Mouse (Mus musculus): ENCODE results near the gene Tmem51.
"Not testable (repeated sequence)": the region's sequence is repeated elsewhere in the genome, so short reads cannot be mapped to it uniquely, and the experiment has no call there.

Tmem51 gene

DNA sequence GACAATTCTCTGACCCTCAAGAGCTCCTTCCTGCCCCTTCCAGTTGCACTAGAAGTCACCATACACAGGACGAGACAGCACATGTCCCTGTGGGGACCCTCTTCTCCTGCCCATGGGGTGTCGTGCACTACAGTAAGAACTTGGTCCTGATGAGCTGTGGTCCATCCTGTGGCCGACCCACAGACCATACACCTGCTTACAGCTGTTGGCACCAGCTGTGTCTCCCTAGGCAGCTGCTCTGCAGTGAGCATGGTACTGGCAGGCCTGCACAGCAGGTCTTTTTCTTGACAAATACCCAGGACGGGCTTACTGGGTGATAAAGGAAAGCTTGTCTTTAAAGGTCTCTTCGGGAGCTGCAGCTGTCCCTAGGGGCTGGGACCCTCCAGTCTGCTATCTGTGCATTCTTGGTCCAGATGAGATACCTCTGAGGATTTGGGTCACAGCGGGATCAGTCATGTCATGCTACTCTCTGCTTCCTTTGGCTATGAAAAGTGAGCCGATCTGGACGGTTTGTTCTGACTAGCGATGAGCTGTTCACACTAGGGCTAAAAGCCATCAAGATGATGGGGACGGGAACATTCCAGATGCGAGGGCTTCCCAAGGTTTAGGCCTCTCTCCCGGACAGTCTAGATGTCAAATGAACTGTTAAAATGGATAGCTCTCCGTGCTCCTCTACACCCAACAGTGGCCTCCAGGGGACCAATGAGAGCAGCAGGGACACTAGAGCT lies 24.8 kb downstream of the Tmem51 start:
- DNase-seq (ENCODE audit: low spot score): no peak

DNA sequence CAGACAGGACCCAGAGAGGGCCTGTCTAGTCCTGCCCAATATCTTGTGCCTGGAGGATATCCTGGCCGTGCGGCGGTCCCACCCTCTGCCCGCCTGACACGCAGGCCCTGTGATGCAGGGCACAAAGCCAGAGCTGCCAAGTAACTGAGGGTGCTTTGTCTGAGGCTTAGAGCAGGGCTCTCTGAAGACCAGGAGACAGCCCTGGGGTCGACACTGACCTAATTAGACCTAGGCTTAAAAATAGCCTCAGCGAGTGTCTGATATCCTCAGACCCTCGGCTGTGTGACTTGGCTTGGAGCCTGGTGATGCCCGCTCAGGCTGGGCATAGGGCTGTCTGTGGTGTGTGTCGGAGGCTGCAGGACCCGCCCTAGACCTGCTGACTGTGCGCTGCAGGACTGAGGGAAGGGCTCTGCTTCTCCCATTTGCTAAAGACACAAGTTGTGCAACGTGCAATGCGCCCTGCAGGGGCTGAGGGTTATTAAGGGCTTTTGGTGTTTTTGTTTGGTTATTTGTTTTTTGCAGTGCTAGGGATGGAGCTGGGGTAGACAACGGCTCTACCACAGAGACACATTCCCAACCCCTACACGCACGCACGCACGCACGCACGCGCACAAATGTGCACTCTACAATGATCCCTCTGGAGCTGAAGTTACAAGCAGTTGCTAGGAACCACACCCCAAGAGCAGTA lies 26.4 kb downstream of the Tmem51 start:
- DNase-seq (ENCODE audit: low spot score): no peak

DNA sequence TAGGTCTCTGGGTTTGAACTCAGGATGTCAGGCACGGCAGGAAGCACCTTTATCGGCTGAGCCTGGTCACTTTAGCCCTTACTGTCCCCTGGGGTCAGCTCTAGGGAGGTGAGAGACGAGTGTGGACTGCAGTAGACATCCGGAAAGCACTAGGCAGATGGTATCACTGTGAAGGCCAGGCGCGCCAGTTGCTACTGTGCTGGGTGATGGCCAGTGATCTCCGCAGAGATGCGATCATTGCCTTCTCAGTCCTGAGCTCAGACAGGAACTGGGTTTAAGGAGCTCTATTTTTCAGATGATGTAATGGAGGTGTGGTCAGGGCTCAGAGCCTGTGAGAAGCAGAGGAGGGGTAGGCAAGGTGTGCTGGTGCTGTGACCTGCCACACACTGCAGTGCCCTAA lies 28.5 kb downstream of the Tmem51 start:
- DNase-seq (ENCODE audit: low spot score): no peak

DNA sequence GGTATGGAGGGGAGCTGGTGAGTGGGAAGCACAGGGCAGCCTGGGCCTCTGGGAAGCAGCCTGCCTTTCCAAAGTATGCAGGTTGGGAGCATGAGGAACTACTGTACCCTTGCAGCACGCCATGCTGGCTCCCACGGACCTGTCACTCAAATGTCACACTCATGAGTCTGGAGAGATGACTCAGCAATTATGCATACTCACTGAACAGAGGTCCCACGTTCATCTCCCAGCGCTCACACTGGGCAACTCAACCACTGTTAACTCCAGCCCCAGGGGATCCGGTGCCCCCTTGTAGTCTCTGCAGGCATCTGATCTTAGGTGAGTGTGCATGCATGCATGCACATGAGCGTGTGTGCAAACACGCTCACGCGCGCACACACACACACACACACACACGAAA lies 29.5 kb downstream of the Tmem51 start:
- DNase-seq (ENCODE audit: low spot score): no peak

DNA sequence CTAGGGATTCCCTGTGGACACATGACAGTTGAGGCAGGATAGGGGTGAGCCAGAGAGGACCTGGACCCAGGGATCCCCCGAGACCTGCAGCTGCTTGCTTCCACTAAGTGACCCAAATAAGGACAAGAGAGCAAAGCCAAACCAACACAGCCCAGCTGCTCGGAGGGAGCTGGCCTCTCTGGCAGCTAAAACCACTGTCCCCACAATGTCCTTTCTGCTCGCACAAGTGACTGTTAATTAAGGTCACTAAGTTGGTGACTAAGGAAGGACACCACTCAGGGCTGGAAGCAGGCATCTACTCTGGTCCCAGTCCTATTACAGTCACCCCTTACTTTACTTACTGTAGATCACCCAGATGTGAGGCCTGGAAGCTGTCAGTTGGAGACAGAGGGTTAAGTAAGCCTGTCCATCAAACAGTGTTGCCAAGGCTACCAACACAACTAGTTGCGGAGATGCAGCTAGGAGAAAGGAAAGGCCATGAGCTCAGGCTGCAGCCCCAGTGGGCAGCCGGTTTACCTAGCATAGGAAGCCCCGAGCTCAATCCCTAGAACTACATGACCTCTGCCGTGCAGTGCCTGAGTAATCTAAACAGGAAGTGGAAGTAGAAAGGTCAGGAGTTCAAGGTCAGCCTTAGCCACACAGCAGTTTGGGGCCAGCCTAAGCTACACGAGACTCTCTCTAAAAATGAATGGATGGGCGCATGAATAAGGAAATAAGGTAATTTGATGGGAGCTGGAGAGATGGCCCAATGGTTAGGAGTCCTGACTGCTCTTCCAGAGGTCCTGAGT lies 30.2 kb downstream of the Tmem51 start:
- no peak for DNase-seq (ENCODE audit: low spot score)

DNA sequence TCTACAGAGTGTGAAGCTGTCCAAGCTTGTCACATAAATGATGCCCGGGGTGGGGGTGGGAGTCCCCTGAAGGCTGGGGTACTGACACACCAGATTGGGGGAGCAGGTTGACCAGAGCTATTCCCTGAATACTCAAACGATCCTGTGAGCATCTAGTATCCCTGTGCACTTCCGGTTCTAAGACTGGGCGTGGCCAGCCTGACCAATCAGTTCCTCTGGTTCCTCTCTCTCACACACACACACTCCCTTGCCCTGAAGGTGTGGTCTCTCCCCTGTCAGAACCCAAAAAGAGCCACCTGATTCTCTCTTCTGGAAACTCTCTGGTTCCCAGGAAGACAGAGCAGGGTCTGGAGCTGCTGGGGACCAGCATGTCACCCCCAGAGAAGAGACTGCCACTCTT lies 30.8 kb downstream of the Tmem51 start:
- DNase-seq (ENCODE audit: low spot score): no peak

DNA sequence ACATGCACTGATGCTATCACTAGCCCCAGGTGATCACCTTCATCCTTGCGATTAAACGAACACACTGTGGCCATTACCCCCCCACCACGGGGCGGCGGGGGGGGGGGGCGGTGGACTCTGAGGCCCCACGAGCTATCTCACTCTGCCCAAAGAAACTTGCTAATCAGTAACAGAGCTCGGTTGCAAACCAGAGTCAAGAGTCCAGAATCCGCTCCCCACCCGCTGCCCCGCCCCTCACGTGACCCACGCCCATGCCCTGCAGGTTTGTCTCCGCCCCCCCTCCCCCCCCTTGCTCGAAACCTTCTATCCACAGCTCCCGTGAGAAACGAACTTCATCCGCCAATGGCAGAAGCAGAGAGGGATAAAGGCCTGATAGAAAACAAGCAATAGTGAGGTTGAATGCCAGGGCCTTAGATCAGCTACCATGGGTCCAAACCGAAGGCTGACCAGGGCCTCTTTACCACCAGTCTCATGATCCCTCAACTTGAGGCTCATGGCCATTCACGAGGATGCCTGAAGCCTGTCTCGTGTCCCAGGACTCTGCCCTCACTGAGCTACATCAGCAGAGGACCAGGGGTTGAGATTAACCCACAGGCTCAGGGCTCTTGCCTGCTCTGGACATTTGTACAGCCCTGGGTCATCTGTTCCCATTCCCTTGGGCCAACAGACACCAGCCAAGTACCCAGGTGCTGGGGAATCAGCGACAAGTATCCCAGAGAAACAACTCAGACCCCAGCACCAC lies 31.5 kb downstream of the Tmem51 start:
- peak; percentile 95 for DNase-seq (ENCODE audit: low spot score)

DNA sequence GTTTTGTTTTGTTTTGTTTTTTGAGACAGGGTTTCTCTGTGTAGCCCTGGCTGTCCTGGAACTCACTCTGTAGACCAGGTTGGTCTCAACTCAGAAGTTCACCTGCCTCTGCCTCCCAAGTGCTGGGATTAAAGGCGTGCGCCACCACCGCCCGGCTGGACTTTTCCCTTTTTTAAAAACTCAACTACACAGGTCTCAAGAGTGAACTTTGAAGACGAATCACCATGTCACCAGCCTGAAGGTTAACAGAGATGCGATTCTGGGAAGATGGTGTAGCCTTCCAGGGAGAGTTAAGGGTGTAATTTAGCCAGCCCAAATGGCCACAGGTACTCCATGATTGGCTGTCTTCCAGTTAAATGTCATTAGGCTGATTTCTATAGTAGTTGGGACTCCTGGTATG lies 32.2 kb downstream of the Tmem51 start:
- not testable (repeated sequence) for DNase-seq (ENCODE audit: low spot score)

DNA sequence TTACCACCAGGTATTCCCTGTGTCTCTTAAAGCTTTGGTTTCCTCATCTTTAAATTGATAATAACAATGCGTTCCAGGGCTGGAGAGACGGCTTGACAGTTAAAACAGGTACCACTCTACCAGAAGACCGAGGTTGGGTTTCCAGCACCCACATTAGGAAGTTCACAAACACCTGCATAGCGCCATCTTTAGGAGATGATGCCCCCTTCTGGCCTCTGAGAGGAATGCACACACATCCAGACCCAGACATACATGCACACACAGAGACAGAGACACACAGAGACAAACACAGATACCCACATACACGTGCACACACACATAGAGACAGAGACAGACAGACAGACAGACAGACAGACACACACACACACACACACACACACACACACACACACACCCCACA lies 34.1 kb downstream of the Tmem51 start:
- no peak for DNase-seq (ENCODE audit: low spot score)

DNA sequence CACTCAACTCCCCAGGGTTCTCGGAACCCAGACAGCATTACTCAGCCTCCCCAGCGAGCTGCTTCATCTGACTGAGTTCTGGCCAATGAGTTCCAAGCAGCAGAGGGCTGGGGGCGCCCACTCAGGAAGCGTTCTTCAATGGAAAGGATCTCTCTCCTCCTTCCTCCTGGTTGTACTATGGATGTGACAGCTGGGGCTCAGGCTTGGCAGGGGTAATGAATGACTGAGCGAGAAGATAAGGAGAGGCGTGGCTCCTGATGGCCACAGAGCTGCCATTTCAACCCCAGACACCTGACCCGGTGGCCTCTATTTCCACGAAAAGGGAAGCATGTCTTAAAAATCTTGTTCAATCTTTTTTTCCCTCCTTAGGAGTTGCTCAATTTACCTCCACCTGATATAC lies 35.7 kb downstream of the Tmem51 start:
- DNase-seq (ENCODE audit: low spot score): peak; percentile 83

DNA sequence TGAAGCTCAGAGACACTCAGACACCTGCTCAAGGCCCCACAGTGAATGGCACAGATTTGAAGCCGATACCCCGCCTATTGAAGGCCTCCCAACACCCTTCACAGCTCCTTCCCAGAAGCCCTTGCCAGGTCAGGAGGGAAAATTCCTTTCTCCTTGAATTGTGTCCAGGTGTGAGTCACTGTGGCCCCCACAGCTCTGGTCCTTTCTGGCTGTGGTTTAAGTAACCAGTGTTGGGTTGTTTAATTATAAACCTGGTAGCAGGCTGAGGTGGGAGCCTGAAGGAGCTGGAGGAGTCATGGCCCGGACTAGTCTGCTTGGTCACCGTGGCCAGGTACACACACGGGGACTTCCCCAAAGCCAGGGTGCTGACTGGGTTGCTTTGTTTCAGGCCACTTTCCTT lies 37.1 kb downstream of the Tmem51 start:
- peak; percentile 72 for DNase-seq (ENCODE audit: low spot score)

DNA sequence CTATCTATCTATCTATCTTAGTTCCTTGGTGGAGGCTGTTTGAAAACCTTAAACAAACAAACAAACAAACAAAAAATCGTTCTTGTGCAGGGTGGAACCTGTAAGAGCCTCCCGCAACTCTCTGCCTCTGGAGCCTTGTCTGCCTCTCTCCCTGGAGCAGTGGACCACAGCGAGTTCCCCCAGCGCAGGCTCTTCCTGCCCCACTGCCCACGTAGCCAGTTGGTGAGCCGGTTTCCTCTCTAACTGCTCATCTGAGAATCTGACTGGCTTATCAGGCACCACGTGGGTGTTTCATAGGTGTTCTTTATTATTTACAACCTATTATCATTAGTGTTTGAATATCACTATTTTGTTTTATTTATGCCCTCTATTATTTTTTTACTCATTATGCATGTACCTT lies 37.6 kb downstream of the Tmem51 start:
- no peak for DNase-seq (ENCODE audit: low spot score)

DNA sequence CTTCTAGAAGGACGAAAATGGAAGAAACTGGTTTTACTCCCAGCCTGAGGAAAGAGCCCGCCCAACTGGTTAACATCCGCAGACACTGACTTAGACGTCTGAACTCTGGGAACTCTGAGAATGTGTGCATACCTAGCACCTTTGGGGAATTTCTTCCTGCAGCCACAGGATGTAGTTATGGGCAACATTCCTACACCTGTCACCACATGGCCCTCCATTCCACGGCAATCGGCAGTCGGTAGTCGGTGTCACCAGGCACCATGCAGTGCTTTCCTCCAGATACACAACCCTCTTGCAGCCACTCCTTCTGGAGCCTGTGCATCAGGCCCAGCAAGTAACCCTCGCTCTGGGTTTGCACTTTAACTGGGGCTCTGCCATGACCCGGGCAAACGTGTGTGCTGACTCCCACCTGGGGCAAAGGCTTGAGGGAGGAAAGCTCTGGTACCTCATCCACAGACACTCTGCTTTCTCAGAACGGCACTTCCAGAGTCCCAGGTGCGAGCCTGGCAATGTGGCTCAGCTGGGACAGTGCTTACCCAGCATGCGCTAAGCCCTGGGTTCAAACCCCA lies 38.4 kb downstream of the Tmem51 start:
- DNase-seq (ENCODE audit: low spot score): no peak

DNA sequence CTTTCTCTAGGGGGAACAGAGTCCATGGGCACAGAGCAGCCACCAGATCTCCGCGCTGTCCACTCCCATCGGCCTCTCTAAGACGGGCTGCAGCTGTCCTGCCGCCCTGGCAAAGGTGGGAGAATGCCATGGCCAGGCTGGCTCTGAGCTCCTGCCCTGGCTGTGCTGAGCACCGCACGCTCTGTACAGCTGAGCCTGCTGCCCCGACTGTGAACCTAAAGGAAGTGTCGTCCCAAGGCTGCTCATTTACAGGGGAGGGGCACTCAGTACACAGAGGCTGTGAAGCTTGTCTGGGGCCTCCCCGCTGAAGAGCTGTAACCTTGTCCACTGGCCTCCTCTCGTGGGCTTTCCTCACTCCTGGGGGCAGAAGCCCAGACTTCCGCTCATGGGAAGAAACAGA lies 39.7 kb downstream of the Tmem51 start:
- DNase-seq (ENCODE audit: low spot score): no peak

DNA sequence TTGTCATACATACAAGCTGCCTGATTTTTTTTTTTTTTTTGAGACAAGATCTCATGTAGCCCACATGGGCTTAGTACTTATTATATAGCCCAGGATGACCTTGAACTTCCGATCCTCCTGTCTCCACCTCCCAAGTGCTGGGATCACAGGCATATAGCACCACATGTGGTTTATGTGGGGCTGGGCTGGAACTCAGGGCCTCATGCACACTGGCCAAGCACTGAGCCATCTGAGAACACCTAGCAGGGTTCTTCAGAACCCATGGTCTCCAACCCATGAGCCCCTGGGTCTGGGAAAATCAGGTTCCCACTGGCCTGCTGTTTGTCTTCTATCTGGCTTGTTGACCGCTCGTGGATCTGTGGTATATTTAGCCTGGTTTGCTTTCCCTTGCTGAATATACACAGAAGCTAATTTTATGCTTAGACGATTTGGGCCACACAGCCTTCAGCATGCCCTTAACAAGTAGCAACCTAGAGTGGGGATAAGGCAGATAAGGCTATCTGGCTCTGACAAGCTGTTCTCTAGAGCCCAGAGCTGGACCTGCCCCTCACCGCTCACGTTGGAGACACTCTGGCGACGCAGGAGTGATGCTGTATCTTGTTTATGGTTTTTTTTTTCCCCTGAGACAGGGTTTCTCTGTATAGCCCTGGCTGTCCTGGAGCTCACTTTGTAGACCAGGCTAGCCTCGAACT lies 44.3 kb downstream of the Tmem51 start:
- DNase-seq (ENCODE audit: low spot score): no peak

DNA sequence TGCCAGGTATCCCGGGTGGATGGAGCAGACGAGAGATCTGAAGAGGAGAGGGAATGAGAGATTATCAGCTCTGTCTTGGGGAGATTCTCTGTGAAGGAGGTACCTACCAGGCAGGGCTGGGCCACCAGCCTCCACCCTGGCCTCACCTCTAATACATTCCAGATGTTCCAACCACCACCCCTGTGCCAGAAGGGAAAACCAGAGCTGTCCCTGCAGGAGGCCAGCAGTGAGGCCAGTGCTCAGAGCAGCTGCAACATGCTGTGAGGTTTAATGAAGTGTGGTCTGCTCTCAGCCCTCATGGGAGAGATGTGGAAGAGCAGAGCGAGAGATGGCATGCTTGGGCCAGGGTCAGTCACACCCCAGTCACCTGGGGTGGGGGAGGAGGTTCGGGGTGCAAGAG lies 46.2 kb downstream of the Tmem51 start:
- DNase-seq (ENCODE audit: low spot score): no peak

DNA sequence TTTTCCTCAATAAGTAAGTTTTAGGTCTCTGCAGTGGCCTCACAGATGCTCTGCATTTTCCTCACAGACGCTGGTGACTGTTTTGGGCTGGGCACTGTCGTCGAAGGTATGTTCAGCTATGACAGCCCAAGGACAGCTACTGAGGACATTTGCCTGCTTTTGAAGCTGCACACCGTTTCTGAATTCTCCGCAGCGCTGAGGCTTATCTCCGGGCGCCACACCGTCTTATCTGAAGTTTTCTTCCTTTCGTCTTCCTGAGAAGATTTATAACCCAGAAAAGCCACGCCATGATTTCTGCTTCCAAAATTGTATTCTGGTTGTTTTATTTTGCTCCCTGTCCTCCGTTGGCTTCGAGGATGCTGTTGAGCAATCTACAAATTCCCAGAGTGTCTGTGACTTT lies 55.6 kb downstream of the Tmem51 start:
- DNase-seq (ENCODE audit: low spot score): no peak

DNA sequence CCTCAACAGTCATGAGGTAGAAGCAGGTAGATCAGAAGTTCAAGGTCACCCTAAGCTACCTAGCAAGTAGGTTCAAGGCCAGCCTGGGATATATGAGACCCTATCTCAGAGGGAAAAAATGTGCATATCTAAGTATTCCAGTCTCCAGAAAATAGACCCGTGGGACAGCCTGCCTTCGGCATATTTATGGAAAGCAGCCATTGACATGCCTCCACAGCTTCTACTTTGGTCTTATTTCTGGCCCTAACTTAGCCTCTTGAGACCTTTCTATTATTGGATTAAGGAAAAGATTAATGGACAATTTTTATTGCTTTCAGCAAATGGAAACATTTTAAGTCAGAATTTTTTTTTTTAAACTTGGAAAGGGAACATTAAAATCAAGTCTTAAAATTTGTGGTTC lies 57.1 kb downstream of the Tmem51 start:
- DNase-seq (ENCODE audit: low spot score): no peak

DNA sequence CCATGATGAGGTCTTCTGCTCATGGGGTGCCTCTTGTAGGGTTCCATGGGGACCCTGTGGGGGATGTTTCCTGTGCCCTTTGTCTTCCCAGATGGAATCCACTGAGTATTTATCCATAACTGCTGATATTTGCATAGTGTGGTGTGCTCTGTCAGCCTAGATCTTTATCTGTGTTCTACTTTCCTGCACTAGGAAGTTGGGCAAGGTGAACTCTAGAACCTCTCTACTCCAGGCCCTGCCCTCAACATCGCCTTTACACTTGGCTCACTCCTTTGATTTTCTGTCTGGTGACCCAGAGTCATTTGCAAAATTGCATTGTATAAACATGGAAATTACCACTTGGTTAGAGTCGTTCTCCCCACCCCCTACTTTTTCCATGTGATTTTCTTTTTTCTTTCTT lies 59.6 kb downstream of the Tmem51 start:
- DNase-seq (ENCODE audit: low spot score): no peak

DNA sequence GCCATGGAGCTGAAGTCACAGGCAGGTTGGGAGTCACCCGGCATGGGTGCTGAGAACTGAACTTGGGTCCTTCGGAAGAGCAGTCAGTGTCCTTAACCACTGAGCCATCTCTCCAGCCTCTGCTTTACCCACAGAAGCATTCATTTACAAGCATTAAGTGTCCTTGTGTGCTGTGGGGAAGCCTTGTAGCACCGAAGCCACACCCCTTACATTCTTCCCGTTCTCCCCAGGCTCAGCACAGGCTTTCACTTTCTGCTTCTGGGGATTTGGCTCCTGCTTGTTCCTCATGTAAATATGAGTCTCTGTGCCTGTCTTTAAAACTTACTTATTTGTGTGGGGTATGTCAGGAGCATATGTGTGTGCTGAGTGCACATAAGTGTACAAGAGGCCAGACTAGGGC lies 60.9 kb downstream of the Tmem51 start:
- DNase-seq (ENCODE audit: low spot score): no peak

DNA sequence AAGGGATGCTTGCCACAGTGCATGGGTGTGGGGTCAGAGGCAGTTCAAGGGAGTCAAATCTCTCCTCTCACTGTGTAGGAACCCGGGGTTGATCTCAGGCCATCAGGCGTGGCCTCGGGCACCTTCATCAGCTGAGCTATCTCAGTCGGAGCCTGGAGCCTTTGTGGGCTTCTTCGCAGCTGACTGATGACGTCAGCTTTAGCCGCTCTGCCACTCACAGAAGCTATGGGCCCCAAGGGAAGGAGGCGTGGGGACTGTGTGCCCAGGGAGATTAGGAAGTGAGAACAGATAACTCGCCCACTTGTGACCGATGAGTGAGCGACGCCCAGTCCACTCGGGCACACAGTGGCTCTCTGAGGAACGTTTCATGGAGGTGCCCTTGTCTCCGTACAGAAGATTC lies 66.4 kb downstream of the Tmem51 start:
- no peak for DNase-seq (ENCODE audit: low spot score)
